In the genomic region with DNA sequence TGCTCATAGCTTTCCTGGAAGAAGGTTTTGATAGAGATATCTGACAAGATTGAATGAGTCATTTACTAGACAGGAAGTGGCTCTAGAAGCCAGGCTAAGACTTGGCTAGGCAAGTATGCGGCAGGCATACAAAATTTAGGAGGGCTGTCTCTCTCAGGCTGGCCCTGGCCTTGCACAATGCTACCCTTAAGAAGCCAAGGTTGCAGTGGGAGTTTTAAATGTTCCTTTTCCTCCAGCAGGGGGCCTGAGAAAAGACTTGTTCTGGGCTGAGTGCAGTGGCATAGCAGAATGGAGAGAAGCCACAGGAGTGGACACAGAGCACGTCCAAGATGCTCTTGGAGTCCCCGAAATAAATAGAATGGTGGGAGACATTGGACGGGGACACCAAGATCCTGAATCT, we compare ENCODE assay signal across 8 mouse cellular contexts. TPM values are rescaled to one million over a fixed set of nuclear protein-coding genes. Genes with fewer than 3 reads are reported as not detected.
DNase-seq lines count a peak whose midpoint lies in the region; ATAC-seq and TF ChIP-seq lines count a peak whose summit lies in the region.
"Had no signal": no experiment of that assay in that cellular context is flagged by ENCODE, and none has a peak within 500 bp of the region (broad histone marks: within the 10 kb centered on the region; RNA-seq: fewer than 3 reads in every experiment).

No protein-coding gene starts in this region.

- no peak overlapping the region for H3K27ac ChIP-seq in kidney, embryonic 15.5 days
- H3K27ac ChIP-seq in bone marrow, adult 2 months (ENCODE audit: control insufficient read depth, insufficient read depth, low read depth, low read length, poor library complexity) = no peak overlapping the region
- no peak overlapping the region for H3K27ac ChIP-seq in lung, embryonic 14.5 days (ENCODE audit: low read depth)
- H3K27ac ChIP-seq: limb, embryonic 13.5 days had no signal

- no peaks in the 10 kb centered on the region for H3K9me3 ChIP-seq in kidney, embryonic 15.5 days (replicated peaks)
- no peaks in the 10 kb centered on the region for H3K9me3 ChIP-seq in E14TG2a.4 (ENCODE audit: low read length)
- no peaks in the 10 kb centered on the region for H3K9me3 ChIP-seq in lung, embryonic 14.5 days (ENCODE audit: low read depth, low read length)
- H3K9me3 ChIP-seq: limb, embryonic 13.5 days had no signal

- no peaks in the 10 kb centered on the region for H3K36me3 ChIP-seq in kidney, embryonic 15.5 days
- no peaks in the 10 kb centered on the region for H3K36me3 ChIP-seq in E14TG2a.4 (ENCODE audit: insufficient read depth, low read length)
- no peaks in the 10 kb centered on the region for H3K36me3 ChIP-seq in lung, embryonic 14.5 days (ENCODE audit: insufficient read depth)
- H3K36me3 ChIP-seq: limb, embryonic 13.5 days had no signal

- ATAC-seq in kidney, embryonic 15.5 days (replicated peaks; ENCODE audit: low FRiP score) = no peak
- ATAC-seq in lung, embryonic 14.5 days (ENCODE audit: insufficient read depth) = 0 out of 2 replicates have a peak, but pooled peaks have one; percentile 44

- no peak overlapping the region for H3K4me2 ChIP-seq in kidney, embryonic 15.5 days
- H3K4me2 ChIP-seq in lung, embryonic 14.5 days = no peak overlapping the region
- H3K4me2 ChIP-seq: limb, embryonic 13.5 days had no signal

- H3K9ac ChIP-seq in kidney, embryonic 15.5 days = no peak overlapping the region
- H3K9ac ChIP-seq in lung, embryonic 14.5 days = no peak overlapping the region
- H3K9ac ChIP-seq: limb, embryonic 13.5 days had no signal

- DNase-seq in kidney, adult 8-10 months = peak; percentile 19 to 32
- peak; percentile 73 for DNase-seq in lung, embryonic 14.5 days
- DNase-seq in spleen, adult 12 weeks (ENCODE audit: low spot score) = no peak
- DNase-seq in urinary bladder, postnatal 4 days (ENCODE audit: low spot score in 2 of 2) = no peak

- 73% methylated on average over 4 of the region's 4 CpGs for WGBS in kidney, embryonic 15.5 days
- 51% methylated on average over 4 of the region's 4 CpGs for WGBS in bone marrow, adult 2 months
- 61% methylated on average over 4 of the region's 4 CpGs for WGBS in lung, embryonic 14.5 days

- peaks cover 20% of the 10 kb centered on the region for H3K27me3 ChIP-seq in kidney, embryonic 15.5 days
- peaks cover 8% of the 10 kb centered on the region; the same call in 1 of the 2 replicates for H3K27me3 ChIP-seq in E14TG2a.4 (ENCODE audit: insufficient read depth, low read length)
- H3K27me3 ChIP-seq in lung, embryonic 14.5 days (ENCODE audit: insufficient read depth, low read length) = no peaks in the 10 kb centered on the region

- no peaks in the 10 kb centered on the region for H3K4me1 ChIP-seq in kidney, embryonic 15.5 days
- H3K4me1 ChIP-seq in E14TG2a.4 (replicated peaks; ENCODE audit: low read depth, low read length) = peaks cover 33% of the 10 kb centered on the region
- H3K4me1 ChIP-seq in bone marrow, adult 2 months (ENCODE audit: control insufficient read depth, insufficient read depth, low read length) = no peaks in the 10 kb centered on the region; the same call in 1 of the 2 replicates
- no peaks in the 10 kb centered on the region for H3K4me1 ChIP-seq in lung, embryonic 14.5 days (ENCODE audit: insufficient read depth)
- H3K4me1 ChIP-seq: limb, embryonic 13.5 days had no signal

- no peak overlapping the region for H3K4me3 ChIP-seq in kidney, embryonic 15.5 days (replicated peaks)
- H3K4me3 ChIP-seq in E14TG2a.4 (replicated peaks; ENCODE audit: low read length) = no peak overlapping the region
- no peak overlapping the region for H3K4me3 ChIP-seq in bone marrow, adult 2 months (replicated peaks; ENCODE audit: control insufficient read depth, low read depth, low read length)
- no peak overlapping the region for H3K4me3 ChIP-seq in lung, embryonic 14.5 days (ENCODE audit: low read depth, low read length)
- H3K4me3 ChIP-seq: limb, embryonic 13.5 days had no signal

- no peak for TF ChIP-seq POLR2A in bone marrow, adult 2 months (IDR thresholded peaks at IDR 0.05; ENCODE audit: borderline replicate concordance, control insufficient read depth, low read depth, low read length)

- TF ChIP-seq CTCF in E14TG2a.4 (conservative IDR thresholded peaks at IDR 0.05; ENCODE audit: low read length) = peak; percentile 38
- peak; percentile 21; the same call in 1 of the 2 replicates for TF ChIP-seq CTCF in bone marrow, adult 2 months (IDR thresholded peaks at IDR 0.05; ENCODE audit: control insufficient read depth, insufficient read depth, low read length)
- TF ChIP-seq CTCF in lung, embryonic 14.5 days (IDR thresholded peaks at IDR 0.05; ENCODE audit: low read depth) = peak; percentile 69

RNA-seq across cellular contexts. Expression of gene Apod, which starts 38.4 kb away (rescaled TPM):
- polyA plus RNA-seq in kidney, embryonic 15.5 days (2015; fragmentation: Nextera tagmentation; extraction: Ambion mirVana) = 0.36 and 1.0 TPM in 2 replicates
- 7.9 and 12.5 TPM in 2 replicates for polyA plus RNA-seq in bone marrow, adult 2 months (2011; ENCODE audit: insufficient read depth, insufficient read length, low replicate concordance, missing spikeins)
- polyA plus RNA-seq in lung, embryonic 14.5 days (2014; fragmentation: Nextera tagmentation; extraction: Ambion mirVana) = not detected in 2 replicates

Comparison
In these comparisons a context has a peak if more than half of its experiments do, and no peak if none do; other contexts are left out.
1. DNase-seq: peak in kidney, adult 8-10 months (2 of 2) and lung, embryonic 14.5 days (single experiment); none in spleen, adult 12 weeks (single experiment) and urinary bladder, postnatal 4 days (0 of 2).
2. Peak in every context shown above with its lines, with median percentiles within 50 percentile points of each other: CTCF ChIP-seq.